Mouse (Mus musculus): ENCODE measurements at regions not wholly inside any gene's neighbourhood (a gene's known extent, or its start where the extent isn't known, plus 50 kb on each side); places are given as distances from the start of the nearest gene placed in this dataset.
A peak's percentile ranks its signal among the peaks of the same experiment; 100 is the strongest.

DNA sequence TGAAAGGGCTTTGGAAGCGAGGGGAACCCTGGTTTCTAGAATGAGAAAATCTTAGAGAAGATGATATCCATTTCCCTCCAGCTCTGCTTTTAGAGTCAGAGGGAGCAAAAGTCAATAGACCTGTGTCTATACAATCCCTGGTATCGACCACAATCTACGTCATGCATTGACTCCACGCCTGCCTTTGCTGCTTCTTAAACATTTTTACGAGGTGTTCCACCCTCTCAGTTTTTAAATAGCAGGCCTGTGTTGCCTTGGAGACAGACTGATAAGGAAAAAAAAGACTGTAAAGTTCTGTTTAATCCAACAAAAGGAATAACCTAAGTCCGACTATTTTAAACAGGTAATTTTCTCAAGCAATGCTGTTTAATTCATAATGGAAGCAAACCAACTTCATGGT lies 408.0 kb downstream of the Plk2 start:
- ATAC-seq (replicated peaks in 1 of 2; ENCODE audit: insufficient read depth in 1 of 2, low FRiP score in 2 of 2, low TSS enrichment in 1 of 2, low read depth in 1 of 2, poor library complexity in 2 of 2, severe bottlenecking in 2 of 2): no peak

DNA sequence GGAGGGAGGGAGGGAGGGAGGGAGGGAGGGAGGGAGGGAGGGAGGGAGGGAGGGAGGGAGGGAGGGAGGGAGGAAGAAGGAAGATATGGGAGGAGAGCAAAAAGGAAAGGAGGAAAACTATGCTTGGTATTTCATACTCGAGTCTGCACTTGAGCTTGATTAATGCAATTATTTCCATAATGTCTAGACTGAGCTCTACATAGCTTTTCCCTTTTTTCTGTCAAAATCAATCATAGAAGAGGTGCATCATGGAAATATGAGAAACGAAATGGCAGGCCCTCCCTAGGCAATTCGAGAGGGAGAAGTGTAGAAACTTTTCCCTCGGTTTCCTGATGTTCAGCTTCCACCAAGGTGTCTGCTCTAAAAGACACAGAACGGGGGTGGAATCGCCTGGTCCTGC lies 417.6 kb downstream of the Plk2 start:
- no peak for ATAC-seq (replicated peaks in 1 of 2; ENCODE audit: insufficient read depth in 1 of 2, low FRiP score in 2 of 2, low TSS enrichment in 1 of 2, low read depth in 1 of 2, poor library complexity in 2 of 2, severe bottlenecking in 2 of 2)

DNA sequence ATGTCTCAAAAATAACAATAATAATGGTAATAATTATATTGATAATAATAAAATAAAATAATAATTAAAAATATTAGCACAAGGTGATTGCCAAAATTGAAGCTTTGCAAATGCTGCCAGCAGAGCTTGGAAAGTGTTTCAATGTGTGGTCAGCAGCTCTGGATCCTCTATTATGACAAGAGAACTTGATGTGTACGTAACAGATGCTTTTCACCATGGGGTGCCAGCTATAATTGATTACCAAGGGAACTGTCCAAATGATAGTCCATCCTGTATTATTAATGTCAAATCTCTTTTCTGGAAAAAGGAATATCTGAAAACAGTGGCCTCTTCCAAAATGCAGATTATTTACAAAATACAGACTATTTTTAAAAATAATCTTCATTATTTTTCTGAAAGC lies 419.2 kb downstream of the Plk2 start:
- no peak for ATAC-seq (replicated peaks in 1 of 2; ENCODE audit: insufficient read depth in 1 of 2, low FRiP score in 2 of 2, low TSS enrichment in 1 of 2, low read depth in 1 of 2, poor library complexity in 2 of 2, severe bottlenecking in 2 of 2)

DNA sequence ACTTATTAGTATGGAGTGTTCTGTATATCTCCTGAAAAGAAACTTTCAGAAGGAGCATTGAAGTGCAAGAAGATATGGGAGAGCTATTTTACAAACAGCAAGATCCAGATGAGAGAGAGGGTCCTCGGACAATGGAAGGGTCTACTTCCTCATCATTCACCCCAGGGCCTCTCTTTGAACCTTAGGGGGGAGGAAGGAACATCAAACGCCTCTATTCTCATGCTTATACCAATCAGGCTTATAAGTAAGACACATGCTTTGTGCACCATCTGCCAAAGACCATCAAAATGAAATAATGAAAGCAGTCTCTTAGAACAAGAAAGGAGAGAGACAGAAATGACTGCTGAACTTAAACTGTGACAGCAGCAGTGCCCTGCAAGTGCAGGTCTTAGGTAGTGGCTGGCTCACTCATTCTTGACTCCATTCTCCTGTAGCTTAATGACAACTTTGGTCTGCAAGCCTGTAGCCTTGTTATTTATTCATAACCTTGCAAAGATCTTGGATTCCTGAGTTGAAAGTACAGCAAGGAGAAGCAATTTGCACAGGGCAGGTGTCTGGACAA lies 424.5 kb downstream of the Plk2 start:
- no peak for ATAC-seq (replicated peaks in 1 of 2; ENCODE audit: insufficient read depth in 1 of 2, low FRiP score in 2 of 2, low TSS enrichment in 1 of 2, low read depth in 1 of 2, poor library complexity in 2 of 2, severe bottlenecking in 2 of 2)

DNA sequence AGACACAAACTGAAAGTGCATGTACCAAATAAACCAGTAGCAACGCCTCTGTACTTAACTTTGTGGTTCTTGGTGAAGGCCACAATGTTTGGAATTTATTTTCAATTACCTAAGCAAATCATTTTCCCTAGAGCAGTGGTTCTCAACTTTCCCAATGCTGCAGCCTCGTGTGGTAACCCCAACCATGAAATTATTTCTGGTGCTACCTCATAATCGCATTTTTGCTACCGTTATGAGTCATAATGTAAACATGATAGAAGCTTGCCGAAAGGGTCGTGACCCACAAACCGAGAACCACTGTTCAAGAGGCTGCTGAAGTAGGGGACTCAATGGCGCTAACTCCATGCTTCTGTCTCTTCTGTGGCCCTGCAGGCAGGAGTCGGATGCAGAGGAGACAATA lies 429.9 kb upstream of the Actbl2 start:
- no peak for ATAC-seq (replicated peaks in 1 of 2; ENCODE audit: insufficient read depth in 1 of 2, low FRiP score in 2 of 2, low TSS enrichment in 1 of 2, low read depth in 1 of 2, poor library complexity in 2 of 2, severe bottlenecking in 2 of 2)

DNA sequence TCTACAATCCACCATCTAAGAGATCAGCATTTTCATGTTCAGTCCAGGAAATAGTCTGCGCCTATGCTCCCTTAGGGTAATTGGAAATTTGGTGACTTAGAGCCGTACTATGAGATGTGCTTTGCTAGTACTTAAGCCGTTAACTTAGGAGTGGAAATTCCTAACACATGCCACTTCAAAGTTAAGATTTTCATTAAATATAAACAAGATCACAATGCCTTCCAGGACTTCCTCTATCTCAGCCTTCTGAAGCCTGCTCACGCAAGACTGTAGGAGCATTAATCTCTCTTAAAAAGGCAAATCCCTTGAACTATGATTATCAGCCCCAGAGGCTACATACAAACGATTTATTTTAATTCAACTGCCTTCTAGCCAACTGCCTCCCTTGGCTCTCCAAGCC lies 422.4 kb upstream of the Actbl2 start:
- ATAC-seq (replicated peaks in 1 of 2; ENCODE audit: insufficient read depth in 1 of 2, low FRiP score in 2 of 2, low TSS enrichment in 1 of 2, low read depth in 1 of 2, poor library complexity in 2 of 2, severe bottlenecking in 2 of 2): no peak

DNA sequence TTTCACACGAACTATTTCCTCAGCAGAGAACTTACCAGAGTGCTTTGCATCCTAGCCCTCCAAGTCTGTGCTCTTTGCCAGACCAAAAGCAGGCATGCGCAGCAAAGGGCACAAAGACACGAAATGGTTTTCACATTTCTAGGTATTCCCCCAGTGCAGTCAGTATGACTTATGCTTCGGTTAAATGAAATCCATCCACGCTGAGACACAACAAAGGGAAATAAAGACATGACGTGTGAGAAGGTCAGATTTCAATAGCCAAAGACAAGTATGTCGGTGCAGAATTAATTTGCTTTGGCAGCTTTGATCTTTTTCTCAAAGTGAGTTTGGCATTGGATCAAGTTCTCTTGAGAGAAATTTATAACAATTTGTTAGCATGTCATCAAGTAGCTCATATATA lies 417.9 kb upstream of the Actbl2 start:
- ATAC-seq (replicated peaks in 1 of 2; ENCODE audit: insufficient read depth in 1 of 2, low FRiP score in 2 of 2, low TSS enrichment in 1 of 2, low read depth in 1 of 2, poor library complexity in 2 of 2, severe bottlenecking in 2 of 2): no peak

DNA sequence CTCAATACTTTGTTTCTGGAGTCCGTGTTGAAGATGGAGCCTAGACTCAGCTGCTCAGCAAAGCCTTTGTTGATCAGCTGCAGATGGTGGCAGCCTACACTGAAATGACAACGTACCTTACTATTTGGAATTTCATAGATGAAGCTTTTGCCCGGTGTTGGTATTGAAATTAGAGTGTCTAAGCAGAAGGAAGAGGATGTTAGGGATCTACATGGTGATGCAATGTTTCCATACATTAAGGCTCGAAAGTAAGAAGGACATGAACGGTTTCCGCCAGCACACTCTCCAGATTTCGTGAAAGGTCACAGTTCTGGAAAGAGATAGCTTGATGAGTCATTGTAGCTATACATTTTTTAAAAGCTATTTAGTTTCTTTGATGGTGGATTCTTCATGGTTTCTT lies 412.9 kb upstream of the Actbl2 start:
- ATAC-seq (replicated peaks in 1 of 2; ENCODE audit: insufficient read depth in 1 of 2, low FRiP score in 2 of 2, low TSS enrichment in 1 of 2, low read depth in 1 of 2, poor library complexity in 2 of 2, severe bottlenecking in 2 of 2): no peak

DNA sequence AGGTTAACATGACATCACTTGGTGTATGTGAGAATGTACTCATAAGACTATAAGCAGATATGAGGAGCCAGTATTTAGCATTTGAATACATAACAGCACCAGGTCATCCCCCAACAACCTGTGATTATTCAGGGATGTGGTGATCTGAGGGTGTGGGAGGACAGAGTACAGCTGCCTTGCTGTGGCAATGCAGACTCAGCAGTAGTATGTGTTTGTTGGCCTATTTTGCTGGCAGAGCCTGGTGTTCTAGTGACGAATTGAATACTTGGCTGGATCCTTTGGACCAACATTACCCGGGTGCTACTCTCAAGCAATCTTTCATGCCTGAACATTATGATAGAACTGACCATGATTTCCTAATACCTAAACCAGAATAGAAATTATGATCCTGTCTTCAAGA lies 409.1 kb upstream of the Actbl2 start:
- no peak for ATAC-seq (replicated peaks in 1 of 2; ENCODE audit: insufficient read depth in 1 of 2, low FRiP score in 2 of 2, low TSS enrichment in 1 of 2, low read depth in 1 of 2, poor library complexity in 2 of 2, severe bottlenecking in 2 of 2)

DNA sequence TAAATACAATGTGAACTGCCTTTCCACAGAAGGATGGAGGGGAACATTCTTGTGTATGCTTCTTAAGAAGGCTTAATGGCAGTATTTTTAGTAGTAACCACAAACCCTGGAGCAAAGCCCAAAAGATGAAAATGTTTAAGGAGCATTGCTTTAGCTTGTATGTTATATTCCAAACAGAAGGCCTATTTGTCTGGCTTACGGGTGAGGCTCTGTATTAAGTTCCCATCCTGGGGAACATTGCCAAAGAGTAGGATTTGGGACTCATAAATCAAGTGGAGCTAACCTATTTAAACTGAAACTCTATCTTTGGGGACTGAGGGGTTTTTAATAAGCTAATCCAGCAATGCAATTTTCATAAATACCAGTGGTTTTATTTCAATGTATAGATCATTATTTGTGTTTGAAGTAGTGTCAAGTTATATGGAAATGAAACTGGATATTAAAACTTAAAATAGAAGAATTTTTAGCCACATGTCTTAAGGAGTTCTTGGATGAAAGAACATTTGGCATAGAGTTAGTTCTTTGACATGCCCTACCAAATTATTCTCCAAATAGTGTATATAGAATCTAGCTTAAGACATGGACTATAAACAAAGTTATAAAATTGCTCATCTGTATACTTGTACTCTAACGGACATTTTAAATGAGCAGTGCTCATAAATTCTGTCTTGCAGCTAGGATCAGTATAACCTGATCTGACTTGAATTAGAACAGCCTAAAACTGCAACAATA lies 401.7 kb upstream of the Actbl2 start:
- ATAC-seq (replicated peaks in 1 of 2; ENCODE audit: insufficient read depth in 1 of 2, low FRiP score in 2 of 2, low TSS enrichment in 1 of 2, low read depth in 1 of 2, poor library complexity in 2 of 2, severe bottlenecking in 2 of 2): no peak

DNA sequence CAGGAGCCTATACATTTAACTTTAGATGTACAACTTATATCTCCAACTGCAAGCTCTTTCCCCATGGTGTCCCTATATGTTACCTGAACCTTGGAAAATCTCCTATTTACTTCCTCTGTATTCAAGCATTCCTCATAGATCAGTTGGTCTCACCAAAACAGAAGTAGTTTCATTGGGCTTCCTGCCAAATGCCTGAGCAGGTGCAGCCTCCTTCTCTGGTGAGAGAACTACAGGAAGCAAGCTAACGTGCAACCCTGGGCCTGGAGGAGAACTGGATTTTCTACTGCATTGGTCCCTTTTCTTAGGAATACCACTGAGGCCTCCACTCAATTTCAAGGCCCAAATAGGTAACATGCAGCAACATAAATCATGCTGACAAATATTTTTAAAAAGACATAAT lies 400.6 kb upstream of the Actbl2 start:
- no peak for ATAC-seq (replicated peaks in 1 of 2; ENCODE audit: insufficient read depth in 1 of 2, low FRiP score in 2 of 2, low TSS enrichment in 1 of 2, low read depth in 1 of 2, poor library complexity in 2 of 2, severe bottlenecking in 2 of 2)

DNA sequence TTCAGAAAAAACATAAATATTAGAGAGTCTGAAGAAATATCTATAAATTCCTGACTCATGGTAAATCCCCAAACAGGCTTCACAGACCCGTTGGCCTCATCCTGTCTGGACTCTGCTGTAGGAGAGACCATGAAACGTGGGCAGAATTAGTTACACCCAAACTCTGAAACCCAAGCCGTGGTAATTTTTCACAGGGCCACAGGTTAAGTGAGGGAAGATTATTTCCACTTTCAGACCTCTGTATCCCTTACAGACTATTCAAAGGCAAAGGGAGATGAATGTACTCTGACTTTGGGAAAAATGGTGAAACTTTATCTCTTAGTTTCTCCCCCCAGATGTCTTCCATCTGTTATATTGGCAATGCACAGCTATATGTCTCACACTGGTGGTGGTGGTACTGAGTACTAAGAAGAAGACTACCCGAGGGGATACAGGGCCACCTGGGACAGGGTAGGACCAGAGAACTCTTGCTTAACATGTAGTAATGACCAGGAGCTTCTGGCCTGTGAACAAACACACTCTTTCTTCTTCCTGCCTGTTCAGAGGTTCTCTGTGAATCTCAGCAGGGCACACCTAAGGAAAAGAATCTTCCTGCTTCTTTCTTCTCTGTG lies 388.8 kb upstream of the Actbl2 start:
- no peak for ATAC-seq (replicated peaks in 1 of 2; ENCODE audit: insufficient read depth in 1 of 2, low FRiP score in 2 of 2, low TSS enrichment in 1 of 2, low read depth in 1 of 2, poor library complexity in 2 of 2, severe bottlenecking in 2 of 2)

DNA sequence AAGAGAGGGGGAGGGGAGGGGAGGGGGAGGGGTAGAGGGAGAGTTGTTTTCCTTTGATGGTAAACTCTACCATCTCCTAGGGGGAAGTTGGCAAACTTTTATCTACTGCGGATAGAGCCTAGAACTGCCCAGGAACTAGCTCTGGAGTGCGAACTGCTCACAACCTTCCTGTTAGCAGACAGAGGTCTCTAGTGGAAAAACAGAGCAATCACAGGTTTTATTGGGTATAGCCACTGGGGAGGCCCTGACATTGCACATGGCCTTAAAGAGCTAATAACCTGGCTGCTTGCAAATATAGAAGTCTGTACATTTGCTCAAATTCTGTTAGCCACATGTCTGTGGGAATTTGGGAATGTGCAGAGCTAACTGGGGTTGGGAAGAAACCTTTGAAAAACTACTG lies 388.1 kb upstream of the Actbl2 start:
- peak; percentile 56 to 75; a peak in 3 of 4 replicates for ATAC-seq (replicated peaks in 1 of 2; ENCODE audit: insufficient read depth in 1 of 2, low FRiP score in 2 of 2, low TSS enrichment in 1 of 2, low read depth in 1 of 2, poor library complexity in 2 of 2, severe bottlenecking in 2 of 2)

DNA sequence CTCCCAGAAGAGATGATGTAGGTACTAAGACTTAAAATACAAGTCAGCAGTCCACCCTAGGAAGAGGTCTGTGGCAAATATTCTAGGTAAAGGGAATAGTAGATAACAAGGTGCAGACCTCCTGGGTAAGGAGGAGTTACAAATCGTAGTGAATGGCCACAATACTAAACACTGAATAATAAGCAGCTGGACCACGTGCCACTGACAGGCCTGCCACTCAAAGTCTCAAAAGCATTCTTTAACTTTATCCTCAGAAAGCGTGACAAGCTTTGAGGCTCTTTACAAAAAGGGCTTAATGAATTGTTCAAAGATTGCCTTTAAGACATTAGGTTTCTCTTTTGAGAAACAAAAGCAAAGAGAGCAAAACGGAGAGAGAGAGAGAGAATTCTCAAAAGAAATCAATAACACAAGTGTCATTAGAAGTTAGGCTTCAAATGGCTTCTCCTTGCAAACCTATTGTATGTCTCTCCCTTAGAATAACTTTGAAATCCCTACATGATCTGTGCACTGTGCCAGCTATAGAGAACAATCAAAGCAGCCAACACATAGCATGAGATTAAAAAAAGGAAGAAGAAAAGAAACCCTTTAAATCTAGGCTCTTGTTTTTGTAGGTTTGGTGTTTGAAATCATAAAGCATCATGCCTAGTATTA lies 383.6 kb upstream of the Actbl2 start:
- ATAC-seq (replicated peaks in 1 of 2; ENCODE audit: insufficient read depth in 1 of 2, low FRiP score in 2 of 2, low TSS enrichment in 1 of 2, low read depth in 1 of 2, poor library complexity in 2 of 2, severe bottlenecking in 2 of 2): no peak

DNA sequence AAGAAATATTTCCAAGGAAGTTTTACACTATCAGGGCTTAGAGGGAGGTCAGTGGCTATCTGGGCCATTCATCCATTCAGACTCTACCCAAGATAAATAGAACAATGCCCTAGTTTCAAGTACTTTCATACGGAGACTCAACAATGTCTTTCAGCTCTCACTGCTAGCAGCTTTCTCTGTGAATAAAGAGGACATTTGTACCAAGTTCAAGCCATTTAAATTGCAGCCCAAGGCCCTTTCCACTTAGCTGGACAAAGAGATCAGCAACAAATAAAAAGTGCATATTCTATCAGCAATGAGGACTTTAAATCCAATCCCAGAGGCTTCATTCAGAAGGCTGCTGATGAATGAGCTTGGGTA lies 383.1 kb upstream of the Actbl2 start:
- no peak for ATAC-seq (replicated peaks in 1 of 2; ENCODE audit: insufficient read depth in 1 of 2, low FRiP score in 2 of 2, low TSS enrichment in 1 of 2, low read depth in 1 of 2, poor library complexity in 2 of 2, severe bottlenecking in 2 of 2)

DNA sequence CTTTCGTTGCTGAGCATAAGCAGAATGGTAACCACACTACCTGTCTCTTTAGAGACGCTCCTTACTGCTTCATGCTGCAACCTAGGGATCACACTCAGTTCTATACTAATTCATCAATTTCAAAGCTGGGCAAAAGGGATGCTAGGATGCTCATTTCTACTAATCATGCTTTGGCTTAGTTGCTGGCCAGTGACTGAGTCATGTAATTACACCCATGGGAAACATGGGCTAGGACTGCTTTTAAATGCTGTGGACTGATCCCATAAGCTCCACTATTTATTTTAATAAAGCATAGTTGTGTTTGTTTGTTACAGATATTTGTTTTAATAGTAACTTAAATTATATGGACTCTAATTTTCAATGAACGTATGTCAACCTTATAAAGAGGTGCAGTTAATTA lies 373.2 kb upstream of the Actbl2 start:
- no peak for ATAC-seq (replicated peaks in 1 of 2; ENCODE audit: insufficient read depth in 1 of 2, low FRiP score in 2 of 2, low TSS enrichment in 1 of 2, low read depth in 1 of 2, poor library complexity in 2 of 2, severe bottlenecking in 2 of 2)

DNA sequence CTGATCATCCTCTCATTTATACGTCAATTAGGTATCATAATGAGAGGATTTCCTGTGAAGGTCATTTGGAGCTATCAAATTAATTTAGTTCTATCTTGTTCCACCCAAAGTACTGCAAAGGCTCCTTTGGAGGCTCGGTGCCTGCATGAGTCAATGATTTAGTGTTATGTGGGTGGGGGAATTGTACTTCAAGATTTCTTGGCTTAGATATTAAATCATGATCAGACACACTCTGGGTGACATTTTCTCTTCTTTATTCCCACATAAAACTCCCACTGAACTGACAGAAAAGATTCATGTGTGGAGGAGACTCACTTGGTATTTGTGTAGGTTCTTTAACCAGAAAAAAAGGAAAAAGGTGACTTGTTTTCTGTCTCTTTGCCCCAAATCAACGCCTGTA lies 372.6 kb upstream of the Actbl2 start:
- no peak for ATAC-seq (replicated peaks in 1 of 2; ENCODE audit: insufficient read depth in 1 of 2, low FRiP score in 2 of 2, low TSS enrichment in 1 of 2, low read depth in 1 of 2, poor library complexity in 2 of 2, severe bottlenecking in 2 of 2)

DNA sequence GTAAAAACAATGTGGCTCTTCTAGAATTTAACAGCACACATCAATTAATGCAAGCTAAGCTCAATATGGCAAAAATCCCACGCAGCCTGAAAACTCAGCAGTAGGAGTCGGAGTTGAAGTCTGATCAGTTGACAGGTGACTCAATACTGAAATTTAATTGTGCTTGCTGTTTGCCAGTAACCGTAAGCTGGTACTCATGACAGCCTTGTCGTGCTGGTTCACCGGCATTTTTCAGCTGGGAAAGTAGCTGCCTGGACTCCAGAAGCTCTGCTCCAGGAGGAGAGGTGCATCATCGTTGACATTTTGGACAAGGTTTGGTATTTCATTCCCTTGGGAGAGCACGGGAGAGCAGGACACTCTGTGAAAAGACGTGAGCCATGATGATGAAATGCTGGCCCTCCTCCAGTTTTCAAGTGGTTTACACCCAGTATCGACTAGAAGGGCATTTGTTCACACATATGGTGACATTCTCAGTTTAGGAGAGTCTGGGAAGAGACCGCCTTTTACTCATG lies 372.1 kb upstream of the Actbl2 start:
- no peak for ATAC-seq (replicated peaks in 1 of 2; ENCODE audit: insufficient read depth in 1 of 2, low FRiP score in 2 of 2, low TSS enrichment in 1 of 2, low read depth in 1 of 2, poor library complexity in 2 of 2, severe bottlenecking in 2 of 2)

Measured in hematopoietic stem cell, adult 5-6 weeks (primary cell).